ENCODE assay signal across 19 mouse cellular contexts in genomic region chr5:137756106-137756505, GRCm38 (mm10). TPM values are rescaled to one million over a fixed set of nuclear protein-coding genes. Genes with fewer than 3 reads are reported as not detected.
A peak's percentile ranks its signal among the peaks of the same experiment; 100 is the strongest.
DNase-seq lines count a peak whose midpoint lies in the region; ATAC-seq and TF ChIP-seq lines count a peak whose summit lies in the region.
"Had no signal": no experiment of that assay in that cellular context is flagged by ENCODE, and none has a peak within 500 bp of the region (broad histone marks: within the 10 kb centered on the region; RNA-seq: fewer than 3 reads in every experiment).

No protein-coding gene starts in this region.

- peaks cover 82% of the 10 kb centered on the region for H3K36me3 ChIP-seq in heart, embryonic 10.5 days
- peaks cover 38% of the 10 kb centered on the region for H3K36me3 ChIP-seq in heart, embryonic 11.5 days (ENCODE audit: control insufficient read depth, insufficient read depth, low read length)
- H3K36me3 ChIP-seq in hindbrain, postnatal 0 days (ENCODE audit: insufficient read depth, low read length) = peaks cover 17% of the 10 kb centered on the region; the same call in 1 of the 2 replicates
- H3K36me3 ChIP-seq in hindbrain, embryonic 14.5 days (replicated peaks; ENCODE audit: control insufficient read depth, insufficient read depth) = peaks cover 38% of the 10 kb centered on the region
- peaks cover 55% of the 10 kb centered on the region for H3K36me3 ChIP-seq in midbrain, embryonic 13.5 days
- H3K36me3 ChIP-seq in midbrain, embryonic 14.5 days (ENCODE audit: control insufficient read depth, insufficient read depth, low read length) = peaks cover 29% of the 10 kb centered on the region

- no peak for ATAC-seq in heart, embryonic 11.5 days (replicated peaks; ENCODE audit: insufficient number of reproducible peaks, low FRiP score, low TSS enrichment)
- ATAC-seq in hindbrain, postnatal 0 days = no peak
- no peak for ATAC-seq in hindbrain, embryonic 14.5 days (ENCODE audit: low FRiP score)
- ATAC-seq in midbrain, embryonic 13.5 days = no peak
- ATAC-seq in midbrain, embryonic 14.5 days (ENCODE audit: low FRiP score, low TSS enrichment) = no peak

- 0 out of 2 replicates have a peak overlapping the region, but pooled peaks have one; percentile 52 for H3K27ac ChIP-seq in heart, embryonic 10.5 days
- no peak overlapping the region for H3K27ac ChIP-seq in heart, embryonic 11.5 days (ENCODE audit: low read depth, low read length)
- peak overlapping the region; percentile 60; the same call in 1 of the 2 replicates for H3K27ac ChIP-seq in hindbrain, postnatal 0 days
- H3K27ac ChIP-seq in hindbrain, embryonic 14.5 days = no peak overlapping the region
- H3K27ac ChIP-seq in midbrain, embryonic 13.5 days = no peak overlapping the region
- H3K27ac ChIP-seq in midbrain, embryonic 14.5 days (replicated peaks; ENCODE audit: low read depth, low read length) = no peak overlapping the region
- H3K27ac ChIP-seq: limb, embryonic 15.5 days had no signal

- peaks cover 65% of the 10 kb centered on the region for H3K4me1 ChIP-seq in heart, embryonic 10.5 days
- peaks cover 42% of the 10 kb centered on the region for H3K4me1 ChIP-seq in heart, embryonic 11.5 days (ENCODE audit: control insufficient read depth, insufficient read depth, low read length)
- H3K4me1 ChIP-seq in hindbrain, postnatal 0 days (ENCODE audit: insufficient read depth, low read length) = no peaks in the 10 kb centered on the region
- peaks cover 10% of the 10 kb centered on the region; the same call in 1 of the 2 replicates for H3K4me1 ChIP-seq in hindbrain, embryonic 14.5 days (replicated peaks; ENCODE audit: control insufficient read depth, insufficient read depth, low read length)
- peaks cover 22% of the 10 kb centered on the region for H3K4me1 ChIP-seq in midbrain, embryonic 13.5 days (replicated peaks)
- H3K4me1 ChIP-seq in midbrain, embryonic 14.5 days (ENCODE audit: control insufficient read depth, insufficient read depth, low read length) = peaks cover 2% of the 10 kb centered on the region; the same call in 1 of the 2 replicates

- no peak overlapping the region for H3K9ac ChIP-seq in heart, embryonic 11.5 days (ENCODE audit: low read depth, low read length)
- no peak overlapping the region for H3K9ac ChIP-seq in hindbrain, postnatal 0 days (replicated peaks; ENCODE audit: low read length)
- H3K9ac ChIP-seq in hindbrain, embryonic 14.5 days = no peak overlapping the region
- 0 out of 2 replicates have a peak overlapping the region, but pooled peaks have one; percentile 10 for H3K9ac ChIP-seq in midbrain, embryonic 13.5 days (replicated peaks)
- no peak overlapping the region for H3K9ac ChIP-seq in midbrain, embryonic 14.5 days (replicated peaks; ENCODE audit: low read length)
- H3K9ac ChIP-seq: limb, embryonic 15.5 days had no signal

- H3K4me2 ChIP-seq in heart, embryonic 11.5 days = no peak overlapping the region
- no peak overlapping the region for H3K4me2 ChIP-seq in hindbrain, postnatal 0 days (ENCODE audit: low read depth, low read length)
- H3K4me2 ChIP-seq in hindbrain, embryonic 14.5 days (replicated peaks) = no peak overlapping the region
- no peak overlapping the region for H3K4me2 ChIP-seq in midbrain, embryonic 13.5 days (replicated peaks)
- no peak overlapping the region for H3K4me2 ChIP-seq in midbrain, embryonic 14.5 days (ENCODE audit: low read length)
- H3K4me2 ChIP-seq: limb, embryonic 15.5 days had no signal

- WGBS in heart, embryonic 10.5 days = 52% methylated on average over 3 of the region's 3 CpGs
- WGBS in heart, embryonic 11.5 days (ENCODE audit: insufficient replicate concordance) = 56% methylated on average over 3 of the region's 3 CpGs
- WGBS in hindbrain, postnatal 0 days = 50% methylated on average over 3 of the region's 3 CpGs
- WGBS in hindbrain, embryonic 14.5 days = 78% methylated on average over 3 of the region's 3 CpGs
- WGBS in midbrain, embryonic 13.5 days = 80% methylated on average over 3 of the region's 3 CpGs
- 79% methylated on average over 3 of the region's 3 CpGs for WGBS in midbrain, embryonic 14.5 days

- no peaks in the 10 kb centered on the region for H3K9me3 ChIP-seq in heart, embryonic 10.5 days
- no peaks in the 10 kb centered on the region for H3K9me3 ChIP-seq in heart, embryonic 11.5 days (replicated peaks; ENCODE audit: control insufficient read depth, low read length)
- no peaks in the 10 kb centered on the region for H3K9me3 ChIP-seq in hindbrain, postnatal 0 days (ENCODE audit: low read length)
- no peaks in the 10 kb centered on the region for H3K9me3 ChIP-seq in hindbrain, embryonic 14.5 days (ENCODE audit: control insufficient read depth, low read length)
- no peaks in the 10 kb centered on the region for H3K9me3 ChIP-seq in midbrain, embryonic 13.5 days
- H3K9me3 ChIP-seq in midbrain, embryonic 14.5 days (ENCODE audit: control insufficient read depth, low read length) = no peaks in the 10 kb centered on the region
- H3K9me3 ChIP-seq: limb, embryonic 15.5 days had no signal

- TF ChIP-seq CTCF in hindbrain, postnatal 0 days (IDR thresholded peaks at IDR 0.05; ENCODE audit: low read depth) = no peak

- no peaks in the 10 kb centered on the region for H3K27me3 ChIP-seq in heart, embryonic 10.5 days (ENCODE audit: insufficient read depth, poor library complexity, severe bottlenecking)
- no peaks in the 10 kb centered on the region for H3K27me3 ChIP-seq in heart, embryonic 11.5 days (ENCODE audit: control insufficient read depth, insufficient read depth, low read length)
- H3K27me3 ChIP-seq in hindbrain, postnatal 0 days (ENCODE audit: insufficient read depth, low read length) = no peaks in the 10 kb centered on the region
- H3K27me3 ChIP-seq in hindbrain, embryonic 14.5 days (ENCODE audit: control insufficient read depth, insufficient read depth, low read length) = no peaks in the 10 kb centered on the region
- no peaks in the 10 kb centered on the region for H3K27me3 ChIP-seq in midbrain, embryonic 13.5 days
- no peaks in the 10 kb centered on the region for H3K27me3 ChIP-seq in midbrain, embryonic 14.5 days (ENCODE audit: control insufficient read depth, insufficient read depth, low read length)
- H3K27me3 ChIP-seq: limb, embryonic 15.5 days had no signal

- peak; percentile 48 to 52 for DNase-seq in cerebellum, postnatal 10 days
- DNase-seq in cerebellum, adult 11-12 months = no peak
- DNase-seq in heart, embryonic 10.5 days (ENCODE audit: low spot score) = no peak
- DNase-seq in hindbrain, postnatal 0 days (ENCODE audit: low spot score) = no peak
- DNase-seq in hindbrain, embryonic 14.5 days (ENCODE audit: low spot score) = no peak
- no peak for DNase-seq in midbrain, embryonic 14.5 days
- DNase-seq: adrenal gland, adult 2 months; cerebellum, adult 18-20 months; gastrocnemius, postnatal 10 days; layer of hippocampus, postnatal 36 days; lung, postnatal 10 days; retina, postnatal 1 day; right cerebral cortex, postnatal 4 days; thymus, postnatal 14 days had no signal

- H3K4me3 ChIP-seq in heart, embryonic 10.5 days = no peak overlapping the region
- no peak overlapping the region for H3K4me3 ChIP-seq in heart, embryonic 11.5 days (ENCODE audit: low read depth, low read length)
- H3K4me3 ChIP-seq in hindbrain, postnatal 0 days (ENCODE audit: low read length) = no peak overlapping the region
- H3K4me3 ChIP-seq in hindbrain, embryonic 14.5 days (replicated peaks; ENCODE audit: low read length) = no peak overlapping the region
- no peak overlapping the region for H3K4me3 ChIP-seq in midbrain, embryonic 13.5 days (replicated peaks)
- no peak overlapping the region for H3K4me3 ChIP-seq in midbrain, embryonic 14.5 days (replicated peaks; ENCODE audit: low read depth, low read length)
- H3K4me3 ChIP-seq: limb, embryonic 15.5 days; myocyte had no signal

RNA-seq across cellular contexts. Expression of gene Tsc22d4, which starts 10.6 kb away (rescaled TPM):
- 147 and 165 TPM in 2 replicates for polyA plus RNA-seq in heart, embryonic 10.5 days (2016; fragmentation: Nextera tagmentation; extraction: Ambion mirVana)
- polyA plus RNA-seq in heart, embryonic 11.5 days (2014; fragmentation: Nextera tagmentation; extraction: Ambion mirVana) = 139 and 147 TPM in 2 replicates
- total RNA-seq in hindbrain, postnatal 0 days (2014; rRNA removed) = 383 and 444 TPM in 2 replicates
- polyA plus RNA-seq in hindbrain, postnatal 0 days (2015; fragmentation: Nextera tagmentation; extraction: Ambion mirVana) = 251 and 270 TPM in 2 replicates
- polyA plus RNA-seq in hindbrain, embryonic 14.5 days (2014; fragmentation: Nextera tagmentation; extraction: Ambion mirVana) = 67.6 and 72.8 TPM in 2 replicates
- 44.2 and 54.0 TPM in 2 replicates for polyA plus RNA-seq in midbrain, embryonic 13.5 days (2015; fragmentation: Nextera tagmentation; extraction: Ambion mirVana)
- 42.1 and 47.0 TPM in 2 replicates for polyA plus RNA-seq in midbrain, embryonic 14.5 days (2014; fragmentation: Nextera tagmentation; extraction: Ambion mirVana)

RNA-seq across cellular contexts. Expression of gene Nyap1, which starts 14.7 kb away (rescaled TPM):
- polyA plus RNA-seq in heart, embryonic 10.5 days (2016; fragmentation: Nextera tagmentation; extraction: Ambion mirVana) = 1.4 TPM in 2 replicates
- polyA plus RNA-seq in heart, embryonic 11.5 days (2014; fragmentation: Nextera tagmentation; extraction: Ambion mirVana) = 0.47 and 1.0 TPM in 2 replicates
- 192 and 215 TPM in 2 replicates for total RNA-seq in hindbrain, postnatal 0 days (2014; rRNA removed)
- polyA plus RNA-seq in hindbrain, postnatal 0 days (2015; fragmentation: Nextera tagmentation; extraction: Ambion mirVana) = 30.0 and 33.2 TPM in 2 replicates
- polyA plus RNA-seq in hindbrain, embryonic 14.5 days (2014; fragmentation: Nextera tagmentation; extraction: Ambion mirVana) = 14.2 and 18.8 TPM in 2 replicates
- 39.9 and 42.3 TPM in 2 replicates for polyA plus RNA-seq in midbrain, embryonic 13.5 days (2015; fragmentation: Nextera tagmentation; extraction: Ambion mirVana)
- polyA plus RNA-seq in midbrain, embryonic 14.5 days (2014; fragmentation: Nextera tagmentation; extraction: Ambion mirVana) = 16.2 and 28.8 TPM in 2 replicates
- total RNA-seq: megakaryocyte-erythroid progenitor cell, adult 5-6 weeks had no signal

RNA-seq across cellular contexts. Expression of gene Ppp1r35, which starts 22.5 kb away (rescaled TPM):
- polyA plus RNA-seq in heart, embryonic 10.5 days (2016; fragmentation: Nextera tagmentation; extraction: Ambion mirVana) = 31.3 and 49.2 TPM in 2 replicates
- polyA plus RNA-seq in heart, embryonic 11.5 days (2014; fragmentation: Nextera tagmentation; extraction: Ambion mirVana) = 29.9 and 35.3 TPM in 2 replicates
- total RNA-seq in hindbrain, postnatal 0 days (2014; rRNA removed) = 52.8 and 67.0 TPM in 2 replicates
- 35.5 and 37.1 TPM in 2 replicates for polyA plus RNA-seq in hindbrain, postnatal 0 days (2015; fragmentation: Nextera tagmentation; extraction: Ambion mirVana)
- polyA plus RNA-seq in hindbrain, embryonic 14.5 days (2014; fragmentation: Nextera tagmentation; extraction: Ambion mirVana) = 51.1 and 58.7 TPM in 2 replicates
- polyA plus RNA-seq in midbrain, embryonic 13.5 days (2015; fragmentation: Nextera tagmentation; extraction: Ambion mirVana) = 43.4 and 48.9 TPM in 2 replicates
- 53.4 and 58.6 TPM in 2 replicates for polyA plus RNA-seq in midbrain, embryonic 14.5 days (2014; fragmentation: Nextera tagmentation; extraction: Ambion mirVana)

RNA-seq across cellular contexts. Expression of gene Mepce, which starts 31.3 kb away (rescaled TPM):
- polyA plus RNA-seq in heart, embryonic 10.5 days (2016; fragmentation: Nextera tagmentation; extraction: Ambion mirVana) = 7.1 and 10.4 TPM in 2 replicates
- polyA plus RNA-seq in heart, embryonic 11.5 days (2014; fragmentation: Nextera tagmentation; extraction: Ambion mirVana) = 7.4 and 9.2 TPM in 2 replicates
- 40.3 and 49.2 TPM in 2 replicates for total RNA-seq in hindbrain, postnatal 0 days (2014; rRNA removed)
- polyA plus RNA-seq in hindbrain, postnatal 0 days (2015; fragmentation: Nextera tagmentation; extraction: Ambion mirVana) = 16.8 and 17.1 TPM in 2 replicates
- polyA plus RNA-seq in hindbrain, embryonic 14.5 days (2014; fragmentation: Nextera tagmentation; extraction: Ambion mirVana) = 11.0 and 11.7 TPM in 2 replicates
- polyA plus RNA-seq in midbrain, embryonic 13.5 days (2015; fragmentation: Nextera tagmentation; extraction: Ambion mirVana) = 10.6 and 11.0 TPM in 2 replicates
- polyA plus RNA-seq in midbrain, embryonic 14.5 days (2014; fragmentation: Nextera tagmentation; extraction: Ambion mirVana) = 11.3 and 14.4 TPM in 2 replicates

RNA-seq across cellular contexts. Expression of gene Zcwpw1, which starts 31.5 kb away (rescaled TPM):
- 10.0 and 12.5 TPM in 2 replicates for polyA plus RNA-seq in heart, embryonic 10.5 days (2016; fragmentation: Nextera tagmentation; extraction: Ambion mirVana)
- 12.4 and 13.7 TPM in 2 replicates for polyA plus RNA-seq in heart, embryonic 11.5 days (2014; fragmentation: Nextera tagmentation; extraction: Ambion mirVana)
- 3.8 and 4.9 TPM in 2 replicates for total RNA-seq in hindbrain, postnatal 0 days (2014; rRNA removed)
- polyA plus RNA-seq in hindbrain, postnatal 0 days (2015; fragmentation: Nextera tagmentation; extraction: Ambion mirVana) = 11.4 TPM in 2 replicates
- 7.9 and 8.3 TPM in 2 replicates for polyA plus RNA-seq in hindbrain, embryonic 14.5 days (2014; fragmentation: Nextera tagmentation; extraction: Ambion mirVana)
- 10.9 and 12.0 TPM in 2 replicates for polyA plus RNA-seq in midbrain, embryonic 13.5 days (2015; fragmentation: Nextera tagmentation; extraction: Ambion mirVana)
- 5.6 and 8.2 TPM in 2 replicates for polyA plus RNA-seq in midbrain, embryonic 14.5 days (2014; fragmentation: Nextera tagmentation; extraction: Ambion mirVana)

Comparison
In these comparisons a context has a peak if more than half of its experiments do, and no peak if none do; other contexts are left out.
1. DNase-seq: peak in cerebellum, postnatal 10 days (2 of 2); none in cerebellum, adult 11-12 months (single experiment), heart, embryonic 10.5 days (single experiment), hindbrain, postnatal 0 days (single experiment), hindbrain, embryonic 14.5 days (single experiment) and midbrain, embryonic 14.5 days (single experiment).
2. H3K27ac ChIP-seq: peak in heart, embryonic 10.5 days (single experiment) and hindbrain, postnatal 0 days (single experiment); none in heart, embryonic 11.5 days (single experiment), hindbrain, embryonic 14.5 days (single experiment), midbrain, embryonic 13.5 days (single experiment) and midbrain, embryonic 14.5 days (single experiment).